Mouse (Mus musculus) lung, postnatal 0 days (tissue): ENCODE results near the gene Arhgap24. TPM values are rescaled to one million over a fixed set of nuclear protein-coding genes. Genes with fewer than 3 reads are reported as not detected.
A peak's percentile ranks its signal among the peaks of the same experiment; 100 is the strongest.

Source experiments
- ATAC-seq: fragments of 200-750 bp; cut with Nextera tagmentation; 2 replicates; pipeline ENCODE4 v1.8.0; 2017; ENCODE audit warnings: moderate library complexity
- DNase-seq: peaks from one replicate; pipeline ENCODE4 v3.0.0-alpha.2; 2016; ENCODE audit warnings: low spot score
- H3K27ac ChIP-seq: fragments of 300-500 bp; sonication (generic); 2 replicates; pipeline ENCODE4 v1.5.1; 2014; ENCODE audit warnings: antibody characterized with exemption, mild to moderate bottlenecking, low read length, mixed read lengths
- H3K27me3 ChIP-seq: fragments of 300-500 bp; sonication (generic); replicated peaks from 2 replicates; pipeline ENCODE4 v1.6.1; 2014; ENCODE audit warnings: low read length, mixed read lengths; ENCODE audit not compliant: insufficient read depth
- H3K36me3 ChIP-seq: fragments of 300-500 bp; sonication (generic); 2 replicates; pipeline ENCODE4 v1.6.1; 2014; ENCODE audit warnings: low read length, mixed read lengths; ENCODE audit not compliant: insufficient read depth
- H3K4me1 ChIP-seq: fragments of 300-500 bp; sonication (generic); 2 replicates; pipeline ENCODE4 v1.6.1; 2014; ENCODE audit warnings: antibody characterized with exemption, low read depth, low read length, mixed read lengths; ENCODE audit not compliant: insufficient read depth
- H3K4me2 ChIP-seq: fragments of 300-500 bp; sonication (generic); replicated peaks from 2 replicates; pipeline ENCODE4 v1.6.1; 2014; ENCODE audit warnings: low read depth, mild to moderate bottlenecking, low read length, moderate library complexity, mixed read lengths
- H3K4me3 ChIP-seq: fragments of 300-500 bp; sonication (generic); 2 replicates; pipeline ENCODE4 v1.5.1; 2014; ENCODE audit warnings: low read depth, low read length
- H3K9ac ChIP-seq: fragments of 300-500 bp; sonication (generic); replicated peaks from 2 replicates; pipeline ENCODE4 v1.6.1; 2014; ENCODE audit warnings: low read depth, mild to moderate bottlenecking
- H3K9me3 ChIP-seq: fragments of 300-500 bp; sonication (generic); 2 replicates; pipeline ENCODE4 v1.6.1; 2016; ENCODE audit warnings: low read length, mixed read lengths
- CTCF ChIP-seq: IDR thresholded peaks from 2 replicates; pipeline ENCODE4 v1.5.1; 2016; ENCODE audit warnings: antibody characterized with exemption, mild to moderate bottlenecking
- EP300 ChIP-seq: IDR thresholded peaks from 2 replicates; pipeline ENCODE4 v1.6.1; 2016; ENCODE audit warnings: antibody characterized with exemption, mild to moderate bottlenecking, control low read depth
- WGBS: fragments of 180-500 bp; shearing (Covaris S2); extraction: QIAGEN DNeasy Blood & Tissue Kit; methylation state at CpG from one replicate; pipeline ENCODE4 v1.1.7; 2014; 5-methylcytosine and 5-hydroxymethylcytosine counted together
- polyA plus RNA-seq: library from polyadenylated mRNA; unstranded; fragments of >200 nt; fragmentation: Nextera tagmentation; extraction: Ambion mirVana; gene quantifications from 2 replicates; pipeline ENCODE4 v1.2.1, GENCODE M21; 2015

The Arhgap24 gene
- polyA plus RNA-seq, 1 experiment from 2014 or later: 28.2 TPM

GRCm38 (mm10) chr5:102693871-102694270, 212.7 kb downstream of the Arhgap24 start:
- Histone ChIP-seq H3K4me3 (no peak overlapping the region), H3K36me3 (no peaks in the 10 kb centered on the region), H3K4me1 (no peaks in the 10 kb centered on the region), H3K4me2 (no peak overlapping the region), H3K9me3 (no peaks in the 10 kb centered on the region), H3K27me3 (no peaks in the 10 kb centered on the region), H3K9ac (no peak overlapping the region), H3K27ac (no peak overlapping the region)
- ATAC-seq: no peak
- DNase-seq: no peak
- 73% methylated on average over 3 of the region's 3 CpGs for WGBS
- TF ChIP-seq CTCF (no peak), EP300 (no peak)

- Histone ChIP-seq H3K36me3 (no peaks in the 10 kb centered on the region), H3K4me3 (no peak overlapping the region), H3K4me2 (no peak overlapping the region), H3K9ac (no peak overlapping the region), H3K27me3 (no peaks in the 10 kb centered on the region), H3K4me1 (no peaks in the 10 kb centered on the region), H3K27ac (no peak overlapping the region), H3K9me3 (no peaks in the 10 kb centered on the region)
- TF ChIP-seq EP300: no peak
- no peak for TF ChIP-seq CTCF
- ATAC-seq: no peak
- WGBS: 64% methylated on average over 1 of the region's 1 CpGs
- no peak for DNase-seq
Measured at GRCm38 (mm10) chr5:102697784-102698183, 216.6 kb downstream of the Arhgap24 start.

- Histone ChIP-seq H3K27me3 (no peaks in the 10 kb centered on the region), H3K4me1 (no peaks in the 10 kb centered on the region), H3K36me3 (no peaks in the 10 kb centered on the region), H3K4me2 (no peak overlapping the region), H3K9me3 (no peaks in the 10 kb centered on the region), H3K4me3 (no peak overlapping the region), H3K27ac (no peak overlapping the region), H3K9ac (no peak overlapping the region)
- WGBS: 73% methylated on average over 5 of the region's 5 CpGs
- TF ChIP-seq CTCF: no peak
- no peak for ATAC-seq
- no peak for DNase-seq
Measured at GRCm38 (mm10) chr5:102698396-102698795, 217.2 kb downstream of the Arhgap24 start.

- Histone ChIP-seq H3K27ac (no peak overlapping the region), H3K27me3 (no peaks in the 10 kb centered on the region), H3K9me3 (no peaks in the 10 kb centered on the region), H3K4me2 (no peak overlapping the region), H3K9ac (no peak overlapping the region), H3K4me3 (no peak overlapping the region), H3K36me3 (no peaks in the 10 kb centered on the region), H3K4me1 (no peaks in the 10 kb centered on the region)
- TF ChIP-seq CTCF (no peak), EP300 (no peak)
- ATAC-seq: peak; percentile 32; the same call in 1 of the 2 replicates
- no peak for DNase-seq
- WGBS: 66% methylated on average over 2 of the region's 2 CpGs
Measured at GRCm38 (mm10) chr5:102698891-102699290, 217.7 kb downstream of the Arhgap24 start.

GRCm38 (mm10) chr5:102702581-102702980, 221.4 kb downstream of the Arhgap24 start:
- 65% methylated on average over 6 of the region's 6 CpGs for WGBS
- H3K36me3 ChIP-seq: no peaks in the 10 kb centered on the region
- ATAC-seq: no peak

GRCm38 (mm10) chr5:102703325-102704099, 222.3 kb downstream of the Arhgap24 start:
- Histone ChIP-seq H3K36me3 (no peaks in the 10 kb centered on the region), H3K27me3 (no peaks in the 10 kb centered on the region), H3K9ac (no peak overlapping the region), H3K9me3 (no peaks in the 10 kb centered on the region), H3K4me3 (no peak overlapping the region), H3K4me1 (no peaks in the 10 kb centered on the region; the same call in 1 of the 2 replicates), H3K27ac (no peak overlapping the region), H3K4me2 (no peak overlapping the region)
- peak; percentile 40; the same call in 1 of the 2 replicates for ATAC-seq
- peak; percentile 75 for TF ChIP-seq CTCF
- TF ChIP-seq EP300: no peak
- WGBS: 50% methylated on average over 5 of the region's 5 CpGs
- DNase-seq: peak; percentile 82

More at GRCm38 (mm10) chr5:102702581-102702980, 221.4 kb downstream of the Arhgap24 start:
- H3K4me3 ChIP-seq: no peak overlapping the region
- H3K9ac ChIP-seq: no peak overlapping the region
- no peaks in the 10 kb centered on the region for H3K27me3 ChIP-seq
- TF ChIP-seq EP300: no peak
- no peak for TF ChIP-seq CTCF
- H3K4me1 ChIP-seq: no peaks in the 10 kb centered on the region; the same call in 1 of the 2 replicates
- no peaks in the 10 kb centered on the region for H3K9me3 ChIP-seq
- no peak overlapping the region for H3K4me2 ChIP-seq
- no peak overlapping the region for H3K27ac ChIP-seq
- no peak for DNase-seq
